Mouse (Mus musculus) forebrain, embryonic 13.5 days (tissue): ENCODE results near the gene Sec24c. TPM values are rescaled to one million over a fixed set of nuclear protein-coding genes. Genes with fewer than 3 reads are reported as not detected.
A peak's percentile ranks its signal among the peaks of the same experiment; 100 is the strongest.
"Not testable (repeated sequence)": the region's sequence is repeated elsewhere in the genome, so short reads cannot be mapped to it uniquely, and the experiment has no call there.

Experiments
- ATAC-seq: fragments of 200-750 bp; cut with Nextera tagmentation; 2 replicates; pipeline ENCODE4 v1.8.0; 2017
- H3K27ac ChIP-seq: fragments of 300-500 bp; sonication (generic); 2 replicates; pipeline ENCODE4 v1.5.1; 2015; ENCODE audit warnings: inconsistent platforms, mild to moderate bottlenecking, moderate library complexity
- H3K27me3 ChIP-seq: fragments of 300-500 bp; sonication (generic); 2 replicates; pipeline ENCODE4 v1.6.1; 2015; ENCODE audit warnings: mild to moderate bottlenecking, inconsistent platforms
- H3K36me3 ChIP-seq: fragments of 300-500 bp; sonication (generic); 2 replicates; pipeline ENCODE4 v1.6.1; 2015; ENCODE audit warnings: mild to moderate bottlenecking, inconsistent platforms; ENCODE audit not compliant: poor library complexity, severe bottlenecking
- H3K4me1 ChIP-seq: fragments of 300-500 bp; sonication (generic); 2 replicates; pipeline ENCODE4 v1.6.1; 2015; ENCODE audit warnings: inconsistent platforms
- H3K4me2 ChIP-seq: fragments of 300-500 bp; sonication (generic); 2 replicates; pipeline ENCODE4 v1.6.1; 2015; ENCODE audit warnings: inconsistent platforms, mild to moderate bottlenecking, moderate library complexity
- H3K4me3 ChIP-seq: fragments of 300-500 bp; sonication (generic); 2 replicates; pipeline ENCODE4 v1.5.1; 2015; ENCODE audit warnings: mild to moderate bottlenecking, inconsistent platforms
- H3K9ac ChIP-seq: fragments of 300-500 bp; sonication (generic); 2 replicates; pipeline ENCODE4 v1.6.1; 2015; ENCODE audit warnings: mild to moderate bottlenecking, inconsistent platforms
- H3K9me3 ChIP-seq: fragments of 300-500 bp; sonication (generic); replicated peaks from 2 replicates; pipeline ENCODE4 v1.6.1; 2016; ENCODE audit warnings: inconsistent platforms
- WGBS: fragments of 180-500 bp; shearing (Covaris S2); methylation state at CpG from one replicate; pipeline ENCODE4 v1.1.7; 2015; 5-methylcytosine and 5-hydroxymethylcytosine counted together
- polyA plus RNA-seq: library from polyadenylated mRNA; unstranded; fragments of >200 nt; fragmentation: Nextera tagmentation; extraction: Ambion mirVana; gene quantifications from 2 replicates; pipeline ENCODE4 v1.2.1, GENCODE M21; 2015

The Sec24c gene
- polyA plus RNA-seq, 1 experiment from 2014 or later, result 75.9 TPM

- peak; percentile 66 for ATAC-seq
- H3K9me3 ChIP-seq, result no peaks in the 10 kb centered on the region
- H3K9ac ChIP-seq, result peak within 1 kb of the TSS; percentile 86
- peaks cover 54% of the 10 kb centered on the region for H3K4me1 ChIP-seq
- H3K36me3 ChIP-seq, result peaks cover 27% of the 10 kb centered on the region
- H3K4me3 ChIP-seq, result peak within 1 kb of the TSS; percentile 73
- peak within 1 kb of the TSS; percentile 64 for H3K4me2 ChIP-seq
- under 1% methylated on average over 61 of the region's 61 CpGs for WGBS
- H3K27me3 ChIP-seq, result no peaks in the 10 kb centered on the region
- peak within 1 kb of the TSS; percentile 88 for H3K27ac ChIP-seq
Observed at GRCm38 (mm10) chr14:20702741-20703381, 28.8 kb downstream of the Sec24c start, which contains the start of gene Chchd1. Gene Chchd1, plus strand, starts transcription at chr14:20703006.

- Histone ChIP-seq H3K9ac (peak overlapping the region; percentile 86), H3K4me1 (peaks cover 51% of the 10 kb centered on the region), H3K27ac (peak overlapping the region; percentile 88), H3K36me3 (peaks cover 22% of the 10 kb centered on the region), H3K4me3 (peak overlapping the region; percentile 73), H3K4me2 (peak overlapping the region; percentile 64)
- ATAC-seq, H3K9me3 ChIP-seq, H3K27me3 ChIP-seq: not testable (repeated sequence)
- 11% methylated on average over 8 of the region's 8 CpGs for WGBS
Observed at GRCm38 (mm10) chr14:20703461-20703860, 29.4 kb downstream of the Sec24c start.

- Histone ChIP-seq H3K27ac (peak within 1 kb of the TSS; percentile 76), H3K4me1 (peaks cover 32% of the 10 kb centered on the region), H3K9me3 (no peaks in the 10 kb centered on the region), H3K4me3 (peak within 1 kb of the TSS; percentile 92), H3K4me2 (peak within 1 kb of the TSS; percentile 81), H3K27me3 (no peaks in the 10 kb centered on the region), H3K9ac (peak within 1 kb of the TSS; percentile 94), H3K36me3 (peaks cover 40% of the 10 kb centered on the region)
- peak; percentile 92 for ATAC-seq
- WGBS, result under 1% methylated on average over 72 of the region's 80 CpGs
Observed at GRCm38 (mm10) chr14:20707201-20708190, 33.4 kb downstream of the Sec24c start, which contains the start of gene Zswim8. Gene Zswim8, plus strand, starts transcription at chr14:20707552.

- Histone ChIP-seq H3K27me3 (no peaks in the 10 kb centered on the region), H3K27ac (0 out of 2 replicates have a peak overlapping the region, but pooled peaks have one; percentile 76), H3K9ac (peak overlapping the region; percentile 94), H3K4me1 (peaks cover 32% of the 10 kb centered on the region), H3K36me3 (peaks cover 47% of the 10 kb centered on the region), H3K9me3 (no peaks in the 10 kb centered on the region), H3K4me3 (peak overlapping the region; percentile 92), H3K4me2 (peak overlapping the region; percentile 81)
- WGBS, result 7% methylated on average over 10 of the region's 10 CpGs
- ATAC-seq, result no peak
Observed at GRCm38 (mm10) chr14:20708239-20708638, 34.1 kb downstream of the Sec24c start.

- no peak overlapping the region for H3K4me2 ChIP-seq
- 84% methylated on average over 11 of the region's 11 CpGs for WGBS
- peaks cover 93% of the 10 kb centered on the region for H3K36me3 ChIP-seq
- H3K4me3 ChIP-seq, result no peak overlapping the region
- H3K27ac ChIP-seq, result no peak overlapping the region
- H3K9ac ChIP-seq, result no peak overlapping the region
- no peak for ATAC-seq
- H3K4me1 ChIP-seq, result peaks cover 11% of the 10 kb centered on the region
- H3K9me3 ChIP-seq, result no peaks in the 10 kb centered on the region
- H3K27me3 ChIP-seq, result no peaks in the 10 kb centered on the region
Observed at GRCm38 (mm10) chr14:20713832-20714231, 39.7 kb downstream of the Sec24c start.

- H3K9ac ChIP-seq, result no peak overlapping the region
- no peak overlapping the region for H3K4me2 ChIP-seq
- H3K36me3 ChIP-seq, result peaks cover 100% of the 10 kb centered on the region
- no peak for ATAC-seq
- WGBS, result 91% methylated on average over 10 of the region's 10 CpGs
- H3K4me1 ChIP-seq, result no peaks in the 10 kb centered on the region
- H3K27ac ChIP-seq, result no peak overlapping the region
- no peak overlapping the region for H3K4me3 ChIP-seq
- H3K27me3 ChIP-seq, result no peaks in the 10 kb centered on the region
- no peaks in the 10 kb centered on the region for H3K9me3 ChIP-seq
Observed at GRCm38 (mm10) chr14:20718443-20718842, 44.3 kb downstream of the Sec24c start.

GRCm38 (mm10) chr14:20719767-20720166 is 45.7 kb downstream of the Sec24c start:
- Histone ChIP-seq H3K9ac (no peak overlapping the region), H3K27me3 (no peaks in the 10 kb centered on the region), H3K4me1 (no peaks in the 10 kb centered on the region), H3K36me3 (peaks cover 99% of the 10 kb centered on the region), H3K9me3 (no peaks in the 10 kb centered on the region), H3K4me3 (no peak overlapping the region), H3K27ac (no peak overlapping the region), H3K4me2 (no peak overlapping the region)
- ATAC-seq, result no peak
- 96% methylated on average over 12 of the region's 12 CpGs for WGBS

GRCm38 (mm10) chr14:20721371-20721770 is 47.3 kb downstream of the Sec24c start:
- H3K36me3 ChIP-seq, result peaks cover 98% of the 10 kb centered on the region
- 94% methylated on average over 4 of the region's 4 CpGs for WGBS
- H3K9me3 ChIP-seq, result no peaks in the 10 kb centered on the region
- H3K4me2 ChIP-seq, result no peak overlapping the region
- H3K4me3 ChIP-seq, result no peak overlapping the region
- no peaks in the 10 kb centered on the region for H3K27me3 ChIP-seq
- H3K27ac ChIP-seq, result no peak overlapping the region
- ATAC-seq, result 0 out of 2 replicates have a peak, but pooled peaks have one; percentile 3
- H3K9ac ChIP-seq, result no peak overlapping the region
- no peaks in the 10 kb centered on the region for H3K4me1 ChIP-seq

GRCm38 (mm10) chr14:20723006-20723405 is 48.9 kb downstream of the Sec24c start:
- H3K4me3 ChIP-seq, result no peak overlapping the region
- no peaks in the 10 kb centered on the region for H3K4me1 ChIP-seq
- H3K9me3 ChIP-seq, result no peaks in the 10 kb centered on the region
- H3K27me3 ChIP-seq, result no peaks in the 10 kb centered on the region
- WGBS, result 93% methylated on average over 12 of the region's 12 CpGs
- no peak overlapping the region for H3K4me2 ChIP-seq
- H3K27ac ChIP-seq, result no peak overlapping the region
- no peak for ATAC-seq
- H3K9ac ChIP-seq, result no peak overlapping the region
- H3K36me3 ChIP-seq, result peaks cover 94% of the 10 kb centered on the region

- Histone ChIP-seq H3K27ac (no peak overlapping the region), H3K9ac (no peak overlapping the region), H3K4me1 (no peaks in the 10 kb centered on the region), H3K36me3 (peaks cover 94% of the 10 kb centered on the region), H3K4me3 (no peak overlapping the region), H3K27me3 (no peaks in the 10 kb centered on the region), H3K4me2 (no peak overlapping the region), H3K9me3 (no peaks in the 10 kb centered on the region)
- 32% methylated on average over 5 of the region's 5 CpGs for WGBS
- peak; percentile 39; the same call in 1 of the 2 replicates for ATAC-seq
Observed at GRCm38 (mm10) chr14:20724043-20724442, 49.9 kb downstream of the Sec24c start.

- no peaks in the 10 kb centered on the region for H3K27me3 ChIP-seq
- no peak overlapping the region for H3K4me2 ChIP-seq
- H3K4me1 ChIP-seq, result no peaks in the 10 kb centered on the region
- H3K9ac ChIP-seq, result no peak overlapping the region
- ATAC-seq, result no peak
- H3K27ac ChIP-seq, result no peak overlapping the region
- peaks cover 94% of the 10 kb centered on the region for H3K36me3 ChIP-seq
- H3K4me3 ChIP-seq, result no peak overlapping the region
- H3K9me3 ChIP-seq, result no peaks in the 10 kb centered on the region
- WGBS, result 83% methylated on average over 6 of the region's 6 CpGs
Observed at GRCm38 (mm10) chr14:20725660-20726339, 51.7 kb downstream of the Sec24c start.
